ENCODE assay signal across 8 mouse cellular contexts in genomic region chr3:67512807-67513206, GRCm38 (mm10). TPM values are rescaled to one million over a fixed set of nuclear protein-coding genes. Genes with fewer than 3 reads are reported as not detected.
DNase-seq lines count a peak whose midpoint lies in the region; ATAC-seq and TF ChIP-seq lines count a peak whose summit lies in the region.

No protein-coding gene starts in this region.

- no peak overlapping the region for H3K9ac ChIP-seq in heart, adult 2 months (ENCODE audit: low read depth, low read length)
- no peak overlapping the region for H3K9ac ChIP-seq in heart, embryonic 11.5 days (ENCODE audit: low read depth, low read length)
- H3K9ac ChIP-seq in intestine, postnatal 0 days (ENCODE audit: low read depth, low read length), result no peak overlapping the region

- DNase-seq in heart, adult 2 months, result peak; percentile 62 to 70
- peak; percentile 58 for DNase-seq in cerebellum, adult 8-10 months
- DNase-seq in frontal cortex, adult 2 months (ENCODE audit: extremely low spot score in 1 of 2, low spot score in 1 of 2), result peak; percentile 54 to 94
- peak; percentile 79 for DNase-seq in left cerebral cortex, postnatal 4 days
- peak; percentile 22 to 60 for DNase-seq in monocyte, adult 2 months (ENCODE audit: low read depth in 1 of 2, low spot score in 2 of 2)
- DNase-seq in spleen, postnatal 14 days (ENCODE audit: low spot score in 2 of 2), result peak; percentile 43 to 68

- H3K27me3 ChIP-seq in heart, adult 2 months (ENCODE audit: control insufficient read depth, insufficient read depth, low read length), result peaks cover 3% of the 10 kb centered on the region; the same call in 1 of the 2 replicates
- peaks cover 17% of the 10 kb centered on the region for H3K27me3 ChIP-seq in heart, embryonic 11.5 days (ENCODE audit: control insufficient read depth, insufficient read depth, low read length)
- peaks cover 25% of the 10 kb centered on the region; the same call in 1 of the 2 replicates for H3K27me3 ChIP-seq in intestine, postnatal 0 days (replicated peaks; ENCODE audit: control insufficient read depth, insufficient read depth, low read length)

- H3K36me3 ChIP-seq in heart, adult 2 months (ENCODE audit: control insufficient read depth, insufficient read depth, low read length), result no peaks in the 10 kb centered on the region
- H3K36me3 ChIP-seq in heart, embryonic 11.5 days (ENCODE audit: control insufficient read depth, insufficient read depth, low read length), result no peaks in the 10 kb centered on the region
- no peaks in the 10 kb centered on the region for H3K36me3 ChIP-seq in intestine, postnatal 0 days (ENCODE audit: control insufficient read depth, insufficient read depth)

- no peaks in the 10 kb centered on the region for H3K9me3 ChIP-seq in heart, embryonic 11.5 days (replicated peaks; ENCODE audit: control insufficient read depth, low read length)
- H3K9me3 ChIP-seq in intestine, postnatal 0 days (ENCODE audit: control insufficient read depth), result no peaks in the 10 kb centered on the region

- H3K4me2 ChIP-seq in heart, embryonic 11.5 days, result no peak overlapping the region
- no peak overlapping the region for H3K4me2 ChIP-seq in intestine, postnatal 0 days (replicated peaks; ENCODE audit: low read depth)

- no peaks in the 10 kb centered on the region; the same call in 1 of the 2 replicates for H3K4me1 ChIP-seq in heart, adult 2 months (ENCODE audit: control insufficient read depth, insufficient read depth, low read length)
- no peaks in the 10 kb centered on the region for H3K4me1 ChIP-seq in heart, embryonic 11.5 days (ENCODE audit: control insufficient read depth, insufficient read depth, low read length)
- no peaks in the 10 kb centered on the region for H3K4me1 ChIP-seq in intestine, postnatal 0 days (replicated peaks; ENCODE audit: control insufficient read depth, insufficient read depth, low read length)

- TF ChIP-seq EP300 in heart, adult 2 months (IDR thresholded peaks at IDR 0.05; ENCODE audit: insufficient read depth, low read depth, low read length), result no peak

- WGBS in heart, adult 2 months, result 2% methylated on average over 5 of the region's 5 CpGs
- 3% methylated on average over 5 of the region's 5 CpGs for WGBS in heart, embryonic 11.5 days (ENCODE audit: insufficient replicate concordance)
- WGBS in intestine, postnatal 0 days, result 4% methylated on average over 5 of the region's 5 CpGs

- intact Hi-C loops in heart, adult 2 months (cut with DNase I), result loop anchor here (1.0 to 2.0 kb wide), 2 partner anchors 55 to 532 kb away; no protein-coding TSS in a partner anchor
- intact Hi-C loops in left cerebral cortex, postnatal 4 days (cut with DNase I), result loop anchor here (2.0 to 10.0 kb wide), 2 partner anchors 56 to 532 kb away; no protein-coding TSS in a partner anchor

- no peak overlapping the region for H3K27ac ChIP-seq in heart, adult 2 months
- H3K27ac ChIP-seq in heart, embryonic 11.5 days (ENCODE audit: low read depth, low read length), result no peak overlapping the region
- no peak overlapping the region for H3K27ac ChIP-seq in intestine, postnatal 0 days (ENCODE audit: low read depth, low read length)

- no peak for ATAC-seq in heart, embryonic 11.5 days (replicated peaks; ENCODE audit: insufficient number of reproducible peaks, low FRiP score, low TSS enrichment)
- ATAC-seq in intestine, postnatal 0 days, result no peak

- TF ChIP-seq CTCF in heart, adult 2 months (IDR thresholded peaks at IDR 0.05), result peak; percentile 94
- peak; percentile 91 for TF ChIP-seq CTCF in intestine, postnatal 0 days (IDR thresholded peaks at IDR 0.05; ENCODE audit: low read depth)

- H3K4me3 ChIP-seq in heart, adult 2 months, result no peak overlapping the region
- no peak overlapping the region for H3K4me3 ChIP-seq in heart, embryonic 11.5 days (ENCODE audit: low read depth, low read length)
- no peak overlapping the region for H3K4me3 ChIP-seq in intestine, postnatal 0 days (ENCODE audit: low read depth, low read length)

- TF ChIP-seq POLR2A in heart, adult 2 months (IDR thresholded peaks at IDR 0.05; ENCODE audit: insufficient read depth, low read depth, low read length), result no peak

- H3K79me2 ChIP-seq in heart, adult 2 months (replicated peaks; ENCODE audit: control insufficient read depth, insufficient read depth, low read length), result no peaks in the 10 kb centered on the region

RNA-seq across cellular contexts. Expression of gene Rarres1, which starts 2.5 kb away (rescaled TPM):
- total RNA-seq in heart, adult 2 months (2021), result 1 to 10 TPM in 1 of 2 experiments, under 1 TPM in 1; 0.89 to 1.0 TPM
- polyA plus RNA-seq in heart, adult 2 months (2012; rRNA removed), result 0.70 and 0.94 TPM in 2 replicates
- polyA plus RNA-seq in heart, embryonic 11.5 days (2014; fragmentation: Nextera tagmentation; extraction: Ambion mirVana), result 0.89 and 1.7 TPM in 2 replicates
- polyA plus RNA-seq in frontal cortex, adult 2 months (2012; rRNA removed), result 1.2 and 1.7 TPM in 2 replicates
- polyA plus RNA-seq in intestine, postnatal 0 days (2015; fragmentation: Nextera tagmentation; extraction: Ambion mirVana), result 13.5 and 14.6 TPM in 2 replicates
- 1 to 10 TPM; 1.6 to 2.0 TPM for total RNA-seq in left cerebral cortex, postnatal 4 days (2021)

RNA-seq across cellular contexts. Expression of gene Lxn, which starts 49.1 kb away (rescaled TPM):
- 1 to 10 TPM; 2.6 to 4.5 TPM for total RNA-seq in heart, adult 2 months (2021)
- 8.8 and 11.0 TPM in 2 replicates for polyA plus RNA-seq in heart, adult 2 months (2012; rRNA removed)
- 55.8 and 63.4 TPM in 2 replicates for polyA plus RNA-seq in heart, embryonic 11.5 days (2014; fragmentation: Nextera tagmentation; extraction: Ambion mirVana)
- polyA plus RNA-seq in frontal cortex, adult 2 months (2012; rRNA removed), result 76.4 and 78.9 TPM in 2 replicates
- polyA plus RNA-seq in intestine, postnatal 0 days (2015; fragmentation: Nextera tagmentation; extraction: Ambion mirVana), result 84.1 and 91.7 TPM in 2 replicates
- total RNA-seq in left cerebral cortex, postnatal 4 days (2021), result 10 to 100 TPM; 55.3 to 55.9 TPM
